Mouse (Mus musculus) urinary bladder, postnatal 25 days (tissue): ENCODE measurements around the gene Rtl8b.
"Not testable (repeated sequence)": the region's sequence is repeated elsewhere in the genome, so short reads cannot be mapped to it uniquely, and the experiment has no call there.

Experiments
- DNase-seq: peaks from one replicate; pipeline ENCODE4 v3.0.0; 2022; ENCODE audit warnings: low spot score

The Rtl8b gene

GRCm38 (mm10) chrX:53670294-53670693, at the start of gene Rtl8b:
Gene Rtl8b, minus strand, starts transcription at chrX:53670408.
- peak; percentile 54 for DNase-seq

- DNase-seq = no peak
Observed at GRCm38 (mm10) chrX:53716323-53717182, 46.3 kb upstream of the Rtl8b start.

- no peak for DNase-seq
Observed at GRCm38 (mm10) chrX:53715942-53716322, 45.7 kb upstream of the Rtl8b start.

- DNase-seq = no peak
Observed at GRCm38 (mm10) chrX:53702673-53703072, 32.5 kb upstream of the Rtl8b start.

- no peak for DNase-seq
Observed at GRCm38 (mm10) chrX:53699225-53699624, 29.0 kb upstream of the Rtl8b start.

GRCm38 (mm10) chrX:53694008-53694777, 24.0 kb upstream of the Rtl8b start:
- no peak for DNase-seq

GRCm38 (mm10) chrX:53693141-53693540, 22.9 kb upstream of the Rtl8b start:
- DNase-seq = no peak

- no peak for DNase-seq
Observed at GRCm38 (mm10) chrX:53692065-53692464, 21.9 kb upstream of the Rtl8b start.

GRCm38 (mm10) chrX:53684676-53685075, 14.5 kb upstream of the Rtl8b start:
- DNase-seq = not testable (repeated sequence)

- DNase-seq = not testable (repeated sequence)
Observed at GRCm38 (mm10) chrX:53682650-53683049, 12.4 kb upstream of the Rtl8b start.

GRCm38 (mm10) chrX:53676943-53677342, 6.7 kb upstream of the Rtl8b start:
- DNase-seq = peak; percentile 54

- not testable (repeated sequence) for DNase-seq
Observed at GRCm38 (mm10) chrX:53670696-53671095, 488 bp upstream of the Rtl8b start.

GRCm38 (mm10) chrX:53669557-53670270, 494 bp downstream of the Rtl8b start:
- not testable (repeated sequence) for DNase-seq

- DNase-seq = not testable (repeated sequence)
Observed at GRCm38 (mm10) chrX:53652917-53653316, 17.3 kb downstream of the Rtl8b start.

GRCm38 (mm10) chrX:53645885-53646284, 24.3 kb downstream of the Rtl8b start:
- DNase-seq = no peak

GRCm38 (mm10) chrX:53642980-53643961, 26.9 kb downstream of the Rtl8b start, which contains the start of gene Rtl8a:
Gene Rtl8a, minus strand, starts transcription at chrX:53643682.
- DNase-seq = peak; percentile 64

- not testable (repeated sequence) for DNase-seq
Observed at GRCm38 (mm10) chrX:53642604-53642979, 27.6 kb downstream of the Rtl8b start.

GRCm38 (mm10) chrX:53638107-53638506, 32.1 kb downstream of the Rtl8b start:
- not testable (repeated sequence) for DNase-seq
